Mouse (Mus musculus) embryonic facial prominence, embryonic 10.5 days (tissue): Measurements from ENCODE around the gene Cutc. TPM values are rescaled to one million over a fixed set of nuclear protein-coding genes. Genes with fewer than 3 reads are reported as not detected.
A peak's percentile ranks its signal among the peaks of the same experiment; 100 is the strongest.

ENCODE experiments used
- DNase-seq: peaks from one replicate; pipeline ENCODE4 v3.0.0-alpha.2; 2017; ENCODE audit warnings: low spot score
- H3K27ac ChIP-seq: fragments of 300-500 bp; sonication (generic); replicated peaks from 2 replicates; pipeline ENCODE4 v1.5.1; 2016; ENCODE audit warnings: mild to moderate bottlenecking
- H3K27me3 ChIP-seq: fragments of 300-500 bp; sonication (generic); replicated peaks from 2 replicates; pipeline ENCODE4 v1.6.1; 2016; ENCODE audit warnings: low read depth, mild to moderate bottlenecking; ENCODE audit not compliant: poor library complexity, severe bottlenecking
- H3K36me3 ChIP-seq: fragments of 300-500 bp; sonication (generic); replicated peaks from 2 replicates; pipeline ENCODE4 v1.6.1; 2016; ENCODE audit warnings: mild to moderate bottlenecking, moderate library complexity
- H3K4me1 ChIP-seq: fragments of 300-500 bp; sonication (generic); 2 replicates; pipeline ENCODE4 v1.6.1; 2016
- H3K4me3 ChIP-seq: fragments of 300-500 bp; sonication (generic); 2 replicates; pipeline ENCODE4 v1.5.1; 2016; ENCODE audit warnings: mild to moderate bottlenecking, moderate library complexity
- H3K9me3 ChIP-seq: fragments of 300-500 bp; sonication (generic); 2 replicates; pipeline ENCODE4 v1.6.1; 2016; ENCODE audit warnings: mild to moderate bottlenecking
- WGBS: fragments of 180-500 bp; shearing (Covaris S2); methylation state at CpG from one replicate; pipeline ENCODE4 v1.1.7; 2016; 5-methylcytosine and 5-hydroxymethylcytosine counted together
- polyA plus RNA-seq: library from polyadenylated mRNA; unstranded; fragments of >200 nt; fragmentation: Nextera tagmentation; extraction: Ambion mirVana; gene quantifications from 2 replicates; pipeline ENCODE4 v1.2.1, GENCODE M21; 2016

The Cutc gene
- polyA plus RNA-seq, 1 experiment from 2014 or later: 14.4 TPM

DNA sequence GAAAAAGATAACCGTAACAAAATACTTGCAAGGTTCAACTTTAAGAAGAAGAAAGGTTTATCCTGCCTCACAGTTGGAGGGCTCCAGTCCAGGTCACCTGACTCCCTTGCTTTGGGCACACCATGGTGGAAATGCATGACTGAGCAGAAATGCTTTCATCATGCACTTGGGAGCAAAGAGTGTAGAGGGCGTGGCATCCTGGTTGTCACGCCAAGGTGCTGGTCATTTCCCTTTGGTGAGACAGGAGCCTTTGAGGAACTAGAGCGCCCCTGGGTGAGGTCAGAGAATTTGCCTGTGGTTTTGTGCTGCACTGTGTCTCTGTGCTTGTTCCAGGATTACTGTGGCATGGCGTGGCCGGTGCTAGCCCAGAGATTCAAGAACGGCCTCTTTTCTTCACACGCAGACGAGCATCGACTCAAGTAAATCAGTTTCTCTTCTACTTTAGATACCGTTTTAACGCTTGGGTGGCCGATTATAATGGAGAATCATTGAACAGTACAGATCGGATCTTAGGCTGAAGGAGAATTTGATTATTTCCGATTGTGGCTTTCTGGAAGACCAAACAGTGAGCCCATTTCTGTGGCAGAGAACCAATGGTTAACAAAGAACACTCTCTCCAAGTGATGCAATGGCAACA lies 26.2 kb upstream of the Cutc start:
- Histone ChIP-seq H3K4me1 (peaks cover 20% of the 10 kb centered on the region), H3K27me3 (no peaks in the 10 kb centered on the region), H3K27ac (no peak overlapping the region), H3K9me3 (no peaks in the 10 kb centered on the region), H3K4me3 (no peak overlapping the region), H3K36me3 (peaks cover 77% of the 10 kb centered on the region)
- no peak for DNase-seq
- WGBS: 90% methylated on average over 15 of the region's 15 CpGs

DNA sequence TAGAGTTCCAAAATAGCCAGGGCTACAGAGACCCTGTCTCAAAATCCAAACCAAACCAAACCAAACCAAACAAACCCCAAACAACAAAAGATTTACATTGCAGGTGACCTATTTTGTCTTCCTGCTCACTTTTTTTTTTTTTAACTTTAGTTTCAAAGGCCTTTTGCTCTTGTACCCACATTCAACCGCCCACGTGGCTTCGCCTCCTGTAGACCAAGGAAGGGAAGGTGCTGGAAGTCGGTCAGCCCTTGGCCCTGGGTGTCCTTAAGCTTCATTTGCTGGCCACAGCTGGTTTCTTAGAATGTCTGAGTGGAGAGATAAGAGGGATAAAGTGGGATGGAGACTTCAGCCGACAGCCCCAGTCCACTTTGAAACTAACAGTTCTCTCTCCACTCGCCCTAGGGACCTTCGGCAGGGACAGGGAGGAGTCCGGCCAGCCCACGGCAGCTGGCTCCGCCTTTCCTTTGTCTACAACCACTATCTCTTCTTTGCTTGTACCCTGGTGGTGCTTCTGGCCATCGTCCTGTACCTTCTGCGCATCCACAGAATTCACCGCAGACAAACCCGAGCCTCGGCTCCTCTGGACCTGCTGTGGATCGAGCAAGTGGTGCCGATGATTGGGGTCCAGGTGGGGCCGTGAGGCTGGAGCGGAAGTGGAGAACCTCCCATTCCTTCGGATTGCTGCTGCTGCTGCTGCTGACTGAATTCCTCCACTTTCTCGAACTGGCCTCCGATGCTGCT lies 23.3 kb upstream of the Cutc start:
- peak; percentile 57 for DNase-seq
- H3K27me3 ChIP-seq: no peaks in the 10 kb centered on the region
- H3K36me3 ChIP-seq: peaks cover 59% of the 10 kb centered on the region
- H3K4me3 ChIP-seq: peak overlapping the region; percentile 56
- WGBS: 36% methylated on average over 22 of the region's 22 CpGs
- H3K9me3 ChIP-seq: no peaks in the 10 kb centered on the region
- peaks cover 20% of the 10 kb centered on the region for H3K4me1 ChIP-seq
- H3K27ac ChIP-seq: peak overlapping the region; percentile 88

DNA sequence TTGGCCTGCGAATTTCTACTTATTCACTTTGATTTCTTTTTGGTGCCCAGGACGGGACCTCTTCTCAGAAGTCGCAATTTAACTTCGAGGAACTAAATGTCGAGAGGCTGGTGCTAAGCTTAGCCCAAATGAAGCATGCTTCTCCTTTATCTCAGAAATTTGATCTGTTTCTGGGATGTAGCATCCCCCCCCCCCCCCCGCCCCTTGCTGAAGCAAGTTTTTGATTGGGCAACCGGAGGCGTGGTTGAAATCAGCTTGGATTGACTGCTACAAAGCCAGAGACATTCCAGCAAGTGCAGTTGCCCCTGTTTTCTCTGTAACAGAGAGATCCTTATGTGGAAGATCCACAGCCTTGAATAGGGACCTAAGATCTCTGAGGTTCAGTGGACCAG lies 22.8 kb upstream of the Cutc start:
- H3K9me3 ChIP-seq: no peaks in the 10 kb centered on the region
- peak overlapping the region; percentile 88 for H3K27ac ChIP-seq
- peaks cover 20% of the 10 kb centered on the region for H3K4me1 ChIP-seq
- H3K27me3 ChIP-seq: no peaks in the 10 kb centered on the region
- peak; percentile 65 for DNase-seq
- WGBS: 28% methylated on average over 8 of the region's 8 CpGs
- H3K36me3 ChIP-seq: peaks cover 59% of the 10 kb centered on the region
- peak overlapping the region; percentile 56 for H3K4me3 ChIP-seq

- Histone ChIP-seq H3K4me3 (no peak overlapping the region), H3K4me1 (peaks cover 20% of the 10 kb centered on the region), H3K9me3 (no peaks in the 10 kb centered on the region), H3K27ac (no peak overlapping the region), H3K27me3 (no peaks in the 10 kb centered on the region), H3K36me3 (peaks cover 58% of the 10 kb centered on the region)
- WGBS: 63% methylated on average over 7 of the region's 7 CpGs
- DNase-seq: no peak
Observed at GRCm38 (mm10) chr19:43731157-43731556, 21.6 kb upstream of the Cutc start.

- WGBS: 92% methylated on average over 10 of the region's 10 CpGs
- Histone ChIP-seq H3K27me3 (no peaks in the 10 kb centered on the region), H3K9me3 (no peaks in the 10 kb centered on the region), H3K36me3 (peaks cover 94% of the 10 kb centered on the region), H3K4me3 (no peak overlapping the region), H3K4me1 (peaks cover 7% of the 10 kb centered on the region), H3K27ac (no peak overlapping the region)
- no peak for DNase-seq
Observed at GRCm38 (mm10) chr19:43738409-43738808, 14.4 kb upstream of the Cutc start.

GRCm38 (mm10) chr19:43743401-43743800 lies 9.4 kb upstream of the Cutc start:
- H3K36me3 ChIP-seq: peaks cover 98% of the 10 kb centered on the region
- H3K27ac ChIP-seq: no peak overlapping the region
- WGBS: 97% methylated on average over 7 of the region's 7 CpGs
- H3K27me3 ChIP-seq: no peaks in the 10 kb centered on the region
- no peaks in the 10 kb centered on the region for H3K9me3 ChIP-seq
- H3K4me1 ChIP-seq: no peaks in the 10 kb centered on the region
- no peak for DNase-seq
- no peak overlapping the region for H3K4me3 ChIP-seq

GRCm38 (mm10) chr19:43745740-43746139 lies 7.1 kb upstream of the Cutc start:
- no peak overlapping the region for H3K4me3 ChIP-seq
- no peaks in the 10 kb centered on the region for H3K4me1 ChIP-seq
- H3K27me3 ChIP-seq: no peaks in the 10 kb centered on the region
- H3K36me3 ChIP-seq: peaks cover 97% of the 10 kb centered on the region
- 92% methylated on average over 3 of the region's 3 CpGs for WGBS
- no peak overlapping the region for H3K27ac ChIP-seq
- no peaks in the 10 kb centered on the region for H3K9me3 ChIP-seq
- DNase-seq: no peak

DNA sequence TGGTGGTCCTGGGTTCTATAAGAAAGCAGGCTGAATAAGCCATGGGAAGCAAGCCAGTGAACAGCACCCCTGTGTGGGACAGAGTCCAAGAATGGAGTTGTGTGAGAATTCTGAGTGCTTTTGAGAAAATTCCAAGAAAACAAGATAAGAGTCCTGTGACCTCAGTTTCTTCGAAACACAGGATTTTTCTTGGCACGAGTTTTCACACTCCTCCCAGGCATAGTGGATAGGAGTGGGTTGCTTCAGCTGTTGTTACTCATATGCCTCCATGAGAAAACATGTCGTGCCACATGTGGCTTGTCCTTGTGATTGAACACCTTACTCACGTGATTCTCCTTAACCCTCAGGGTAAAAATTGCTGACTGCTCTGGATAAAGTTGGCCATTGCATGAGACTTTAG lies 4.9 kb upstream of the Cutc start:
- DNase-seq: no peak
- Histone ChIP-seq H3K4me3 (no peak overlapping the region), H3K36me3 (peaks cover 82% of the 10 kb centered on the region), H3K27ac (no peak overlapping the region), H3K4me1 (0 out of 2 replicates have a peak, but pooled peaks cover 5% of the 10 kb centered on the region), H3K9me3 (no peaks in the 10 kb centered on the region), H3K27me3 (no peaks in the 10 kb centered on the region)
- WGBS: 94% methylated on average over 4 of the region's 4 CpGs

GRCm38 (mm10) chr19:43750008-43750407 lies 2.8 kb upstream of the Cutc start:
- H3K36me3 ChIP-seq: peaks cover 62% of the 10 kb centered on the region
- WGBS: 91% methylated on average over 2 of the region's 2 CpGs
- no peak overlapping the region for H3K27ac ChIP-seq
- H3K4me1 ChIP-seq: peaks cover 9% of the 10 kb centered on the region
- H3K4me3 ChIP-seq: no peak overlapping the region
- no peaks in the 10 kb centered on the region for H3K9me3 ChIP-seq
- DNase-seq: no peak
- H3K27me3 ChIP-seq: no peaks in the 10 kb centered on the region

- Histone ChIP-seq H3K27ac (peak overlapping the region; percentile 97), H3K4me3 (peak overlapping the region; percentile 79), H3K9me3 (no peaks in the 10 kb centered on the region), H3K36me3 (peaks cover 28% of the 10 kb centered on the region), H3K27me3 (no peaks in the 10 kb centered on the region), H3K4me1 (peaks cover 9% of the 10 kb centered on the region)
- DNase-seq: peak; percentile 86
- WGBS: 1% methylated on average over 23 of the region's 24 CpGs
Observed at GRCm38 (mm10) chr19:43753226-43753835, 535 bp downstream of the Cutc start.

DNA sequence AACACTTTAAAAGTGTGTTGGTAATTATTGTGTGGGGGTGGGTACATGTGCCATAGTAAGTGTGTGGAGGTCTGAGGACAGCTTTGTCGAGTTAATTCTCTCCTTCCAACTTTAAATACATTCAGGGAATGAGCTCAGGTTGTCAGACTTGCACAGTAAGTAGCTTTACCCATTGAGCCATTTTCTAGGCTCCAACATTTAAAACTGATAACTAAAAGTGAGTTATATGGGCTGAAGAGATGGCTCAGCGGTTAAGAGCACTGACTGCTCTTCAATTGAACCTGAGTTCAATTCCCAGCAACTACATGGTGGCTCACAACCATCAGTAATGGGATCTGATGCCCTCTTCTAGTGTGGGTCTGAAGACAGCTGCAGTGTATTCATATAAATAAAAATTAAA lies 1.4 kb downstream of the Cutc start:
- no peaks in the 10 kb centered on the region for H3K9me3 ChIP-seq
- no peak overlapping the region for H3K27ac ChIP-seq
- 78% methylated on average over 2 of the region's 2 CpGs for WGBS
- H3K4me3 ChIP-seq: no peak overlapping the region
- DNase-seq: no peak
- peaks cover 9% of the 10 kb centered on the region for H3K4me1 ChIP-seq
- peaks cover 19% of the 10 kb centered on the region for H3K36me3 ChIP-seq
- H3K27me3 ChIP-seq: no peaks in the 10 kb centered on the region

GRCm38 (mm10) chr19:43754872-43755271 lies 2.1 kb downstream of the Cutc start:
- Histone ChIP-seq H3K4me3 (no peak overlapping the region), H3K27ac (no peak overlapping the region), H3K4me1 (peaks cover 9% of the 10 kb centered on the region), H3K36me3 (peaks cover 15% of the 10 kb centered on the region), H3K9me3 (no peaks in the 10 kb centered on the region), H3K27me3 (no peaks in the 10 kb centered on the region)
- no peak for DNase-seq
- 72% methylated on average over 2 of the region's 2 CpGs for WGBS

- Histone ChIP-seq H3K27ac (no peak overlapping the region), H3K4me3 (no peak overlapping the region), H3K9me3 (no peaks in the 10 kb centered on the region), H3K36me3 (no peaks in the 10 kb centered on the region), H3K4me1 (no peaks in the 10 kb centered on the region), H3K27me3 (no peaks in the 10 kb centered on the region)
- WGBS: 29% methylated on average over 6 of the region's 6 CpGs
- peak; percentile 80 for DNase-seq
Observed at GRCm38 (mm10) chr19:43760504-43760903, 7.7 kb downstream of the Cutc start.
